Mouse (Mus musculus) kidney, postnatal 0 days (tissue): Measurements from ENCODE around the gene Cyp4f39. TPM values are rescaled to one million over a fixed set of nuclear protein-coding genes. Genes with fewer than 3 reads are reported as not detected.

Source experiments
- ATAC-seq: fragments of 200-750 bp; cut with Nextera tagmentation; replicated peaks from 2 replicates; pipeline ENCODE4 v1.8.0; 2017; ENCODE audit warnings: low read depth, moderate number of reproducible peaks, moderate TSS enrichment, moderate library complexity; ENCODE audit not compliant: low FRiP score
- DNase-seq: peaks from one replicate; pipeline ENCODE4 v3.0.0-alpha.2; 2016; ENCODE audit warnings: low spot score
- H3K27ac ChIP-seq: fragments of 300-500 bp; sonication (generic); 2 replicates; pipeline ENCODE4 v1.5.1; 2014; ENCODE audit warnings: mild to moderate bottlenecking
- H3K27me3 ChIP-seq: fragments of 300-500 bp; sonication (generic); 2 replicates; pipeline ENCODE4 v1.6.1; 2014; ENCODE audit warnings: low read length, mixed read lengths; ENCODE audit not compliant: insufficient read depth
- H3K36me3 ChIP-seq: fragments of 300-500 bp; sonication (generic); 2 replicates; pipeline ENCODE4 v1.6.1; 2014; ENCODE audit warnings: low read length, mixed read lengths; ENCODE audit not compliant: insufficient read depth
- H3K4me1 ChIP-seq: fragments of 300-500 bp; sonication (generic); replicated peaks from 2 replicates; pipeline ENCODE4 v1.6.1; 2014; ENCODE audit warnings: antibody characterized with exemption, low read length, mixed read lengths; ENCODE audit not compliant: insufficient read depth
- H3K4me2 ChIP-seq: fragments of 300-500 bp; sonication (generic); 2 replicates; pipeline ENCODE4 v1.6.1; 2014; ENCODE audit warnings: mild to moderate bottlenecking, low read length, moderate library complexity, mixed read lengths
- H3K4me3 ChIP-seq: fragments of 300-500 bp; sonication (generic); replicated peaks from 2 replicates; pipeline ENCODE4 v1.5.1; 2014; ENCODE audit warnings: low read depth, low read length
- H3K9ac ChIP-seq: fragments of 300-500 bp; sonication (generic); 2 replicates; pipeline ENCODE4 v1.6.1; 2014; ENCODE audit warnings: low read depth, low read length
- H3K9me3 ChIP-seq: fragments of 300-500 bp; sonication (generic); replicated peaks from 2 replicates; pipeline ENCODE4 v1.6.1; 2016; ENCODE audit warnings: low read length, inconsistent platforms, mixed read lengths
- CTCF ChIP-seq: IDR thresholded peaks from 2 replicates; pipeline ENCODE4 v1.5.1; 2016; ENCODE audit warnings: antibody characterized with exemption, low read depth, mild to moderate bottlenecking, moderate library complexity
- WGBS: fragments of 180-500 bp; shearing (Covaris S2); extraction: QIAGEN DNeasy Blood & Tissue Kit; methylation state at CpG from one replicate; pipeline ENCODE4 v1.1.7; 2014; 5-methylcytosine and 5-hydroxymethylcytosine counted together
- polyA plus RNA-seq: library from polyadenylated mRNA; unstranded; fragments of >200 nt; fragmentation: Nextera tagmentation; extraction: Ambion mirVana; gene quantifications from 2 replicates; pipeline ENCODE4 v1.2.1, GENCODE M21; 2015

The Cyp4f39 gene
- polyA plus RNA-seq, 1 experiment from 2014 or later: 0.54 TPM

GRCm38 (mm10) chr17:32501051-32501450, 48.5 kb downstream of the Cyp4f39 start:
- DNase-seq (peak; percentile 11), ATAC-seq (no peak)
- Histone ChIP-seq H3K27ac (no peak overlapping the region), H3K36me3 (no peaks in the 10 kb centered on the region), H3K4me3 (no peak overlapping the region), H3K9ac (no peak overlapping the region), H3K27me3 (no peaks in the 10 kb centered on the region), H3K9me3 (no peaks in the 10 kb centered on the region), H3K4me1 (no peaks in the 10 kb centered on the region), H3K4me2 (no peak overlapping the region)
- no peak for TF ChIP-seq CTCF
- 70% methylated on average over 3 of the region's 3 CpGs for WGBS

DNA sequence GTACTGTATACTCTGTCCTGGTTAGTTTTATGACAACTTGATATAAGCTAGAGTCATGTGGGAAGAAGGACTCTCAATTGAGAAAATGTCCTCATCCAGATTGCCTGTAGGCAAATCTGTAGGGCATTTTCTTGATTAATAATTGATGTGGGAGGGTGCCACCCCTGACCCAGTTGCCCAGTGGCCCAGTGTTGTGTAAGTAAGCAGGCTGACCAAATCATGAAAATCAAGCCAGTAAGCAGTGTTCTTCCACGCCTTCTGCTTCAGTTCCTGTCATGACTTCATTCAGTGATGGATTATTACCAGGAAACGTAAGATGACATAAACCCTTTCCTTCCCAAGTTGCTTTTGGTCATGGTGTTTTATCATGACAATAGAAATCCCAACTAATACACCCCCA, 50.6 kb downstream of the Cyp4f39 start:
- Histone ChIP-seq H3K9me3 (no peaks in the 10 kb centered on the region), H3K4me3 (no peak overlapping the region), H3K9ac (no peak overlapping the region), H3K4me2 (no peak overlapping the region), H3K27me3 (no peaks in the 10 kb centered on the region), H3K27ac (no peak overlapping the region), H3K36me3 (no peaks in the 10 kb centered on the region), H3K4me1 (peaks cover 8% of the 10 kb centered on the region; the same call in 1 of the 2 replicates)
- 54% methylated on average over 2 of the region's 2 CpGs for whole genome bisulfite sequencing
- DNase-seq (no peak), ATAC-seq (no peak)
- TF ChIP-seq CTCF: no peak

DNA sequence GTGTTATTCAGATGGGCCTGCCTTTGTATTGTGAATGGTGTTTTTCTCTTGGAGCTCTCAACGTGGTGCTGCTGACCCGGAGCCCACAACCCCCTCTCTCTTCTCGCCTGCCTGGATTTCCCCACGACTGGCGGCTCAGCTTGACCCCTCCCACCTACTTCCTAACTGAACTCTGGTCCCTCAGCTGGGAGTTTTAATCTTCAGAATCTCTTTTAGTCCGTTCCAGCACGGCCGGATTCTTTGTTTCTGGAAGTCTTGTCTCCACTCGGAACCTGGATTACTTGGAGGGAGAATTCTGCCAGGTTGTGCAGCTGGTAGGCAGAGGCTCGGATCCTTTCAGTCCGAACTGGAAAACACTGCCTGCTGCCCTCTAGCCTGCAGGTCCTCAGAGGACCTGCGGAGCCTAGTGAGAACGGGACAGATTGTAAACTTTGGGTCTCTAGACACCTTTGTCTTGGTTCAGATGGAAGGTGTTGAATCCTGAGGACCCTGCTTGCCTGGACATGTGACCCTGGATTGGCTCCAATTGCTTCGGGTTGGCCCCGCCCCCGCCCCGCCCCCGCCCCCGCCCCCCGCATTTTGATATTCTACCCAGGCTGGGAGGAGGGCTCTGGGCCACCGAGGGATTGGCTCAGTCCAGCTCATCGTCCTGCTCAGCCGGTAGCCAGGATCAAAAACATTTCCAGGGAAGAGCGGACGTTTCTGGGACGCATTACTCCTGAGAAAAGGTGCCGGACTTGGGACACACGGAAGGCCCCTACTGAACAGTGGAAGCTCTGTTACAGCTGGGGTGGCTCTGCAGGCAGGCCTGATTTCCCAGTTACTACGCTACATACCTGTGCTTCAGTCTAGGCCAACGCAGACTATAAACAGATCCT, 53.6 kb downstream of the Cyp4f39 start, which contains the start of gene Cyp4f17:
Gene Cyp4f17, plus strand, starts transcription at position 200 of the 878 bp plus-strand sequence.
- TF ChIP-seq CTCF: no peak
- Histone ChIP-seq H3K4me2 (peak within 1 kb of the TSS; percentile 77), H3K4me3 (peak within 1 kb of the TSS; percentile 42), H3K9ac (peak within 1 kb of the TSS; percentile 63), H3K36me3 (0 out of 2 replicates have a peak, but pooled peaks cover 5% of the 10 kb centered on the region), H3K27me3 (no peaks in the 10 kb centered on the region), H3K4me1 (peaks cover 8% of the 10 kb centered on the region; the same call in 1 of the 2 replicates), H3K27ac (peak within 1 kb of the TSS; percentile 80), H3K9me3 (no peaks in the 10 kb centered on the region)
- ATAC-seq (peak; percentile 90), DNase-seq (peak; percentile 78)
- WGBS: under 1% methylated on average over 30 of the region's 30 CpGs

DNA sequence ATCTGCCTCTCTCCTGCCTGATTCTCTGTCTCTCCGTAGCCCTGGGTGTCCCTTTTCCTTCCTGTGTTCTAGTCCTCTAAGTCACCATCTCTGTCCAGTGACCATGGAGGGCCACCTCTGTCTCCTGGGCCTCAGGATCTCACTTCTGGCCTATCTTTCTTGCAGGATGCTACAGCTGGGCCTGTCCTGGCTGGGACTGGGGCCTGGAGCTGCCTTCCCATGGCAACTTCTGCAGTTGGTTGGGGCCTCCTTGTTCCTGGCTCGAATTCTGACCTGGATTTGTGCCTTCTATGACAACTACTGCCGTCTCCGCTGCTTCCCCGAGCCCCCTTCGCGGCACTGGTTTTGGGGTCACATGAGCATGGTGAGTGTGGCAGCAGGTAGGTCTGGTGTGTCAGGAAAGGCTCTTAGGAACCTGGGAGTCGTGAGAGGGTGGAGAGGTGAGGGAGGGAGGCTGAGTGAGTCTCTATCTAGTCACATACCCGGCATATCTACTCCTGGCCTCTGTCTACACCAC, 54.3 kb downstream of the Cyp4f39 start:
- WGBS: 30% methylated on average over 9 of the region's 9 CpGs
- Histone ChIP-seq H3K4me2 (peak overlapping the region; percentile 77), H3K27ac (peak overlapping the region; percentile 67), H3K9me3 (no peaks in the 10 kb centered on the region), H3K27me3 (no peaks in the 10 kb centered on the region), H3K4me3 (peak overlapping the region; percentile 42), H3K4me1 (peaks cover 8% of the 10 kb centered on the region; the same call in 1 of the 2 replicates), H3K9ac (peak overlapping the region; percentile 63), H3K36me3 (0 out of 2 replicates have a peak, but pooled peaks cover 5% of the 10 kb centered on the region)
- ATAC-seq: peak; percentile 33
- no peak for DNase-seq
- no peak for TF ChIP-seq CTCF

DNA sequence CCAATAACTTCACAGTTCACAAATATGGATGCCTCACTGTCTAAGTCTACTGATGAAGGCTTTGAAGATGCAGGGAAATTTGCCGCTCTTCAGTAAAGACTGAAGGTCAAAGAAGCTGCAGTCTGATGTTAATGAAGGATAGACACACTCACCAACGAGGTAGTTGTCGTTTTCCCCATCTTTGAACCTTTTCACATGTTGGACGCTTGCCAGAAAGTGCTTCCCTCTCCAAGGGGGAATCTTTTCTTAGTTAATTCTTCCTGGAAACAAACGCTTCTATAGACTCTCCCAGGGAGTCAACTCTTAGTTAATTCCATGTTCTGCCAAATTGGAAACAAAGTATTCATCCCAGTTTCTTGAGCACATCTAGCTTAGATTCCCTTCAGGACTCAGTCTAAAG, 63.6 kb downstream of the Cyp4f39 start:
- ATAC-seq: no peak
- Histone ChIP-seq H3K27me3 (no peaks in the 10 kb centered on the region), H3K4me2 (no peak overlapping the region), H3K36me3 (0 out of 2 replicates have a peak, but pooled peaks cover 3% of the 10 kb centered on the region), H3K4me3 (no peak overlapping the region), H3K9me3 (no peaks in the 10 kb centered on the region), H3K27ac (no peak overlapping the region), H3K4me1 (no peaks in the 10 kb centered on the region), H3K9ac (no peak overlapping the region)
- TF ChIP-seq CTCF: no peak
- 78% methylated on average over 5 of the region's 5 CpGs for WGBS
- DNase-seq: no peak

DNA sequence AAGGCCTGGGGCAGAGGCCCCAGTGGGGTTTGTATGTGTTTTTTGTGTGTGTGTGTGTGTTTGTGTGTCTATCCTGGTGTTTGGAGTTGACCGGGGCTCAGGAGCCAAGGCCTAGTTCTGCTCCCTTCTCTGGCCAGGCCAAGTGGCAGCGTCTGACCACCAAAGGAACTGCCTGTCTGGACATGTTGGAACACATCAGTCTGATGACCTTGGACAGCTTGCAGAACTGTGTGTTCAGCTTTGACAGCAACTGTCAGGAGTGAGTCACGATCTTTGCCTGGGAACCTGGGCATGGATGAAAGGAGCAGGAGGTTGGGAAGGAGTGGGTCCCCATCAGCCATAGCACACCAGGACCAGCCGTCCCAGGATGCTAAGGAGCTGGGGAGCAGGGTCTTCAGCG, 69.5 kb downstream of the Cyp4f39 start:
- ATAC-seq (no peak), DNase-seq (no peak)
- WGBS: 92% methylated on average over 5 of the region's 5 CpGs
- H3K4me1 ChIP-seq: no peaks in the 10 kb centered on the region
- H3K9me3 ChIP-seq: no peaks in the 10 kb centered on the region
- H3K27ac ChIP-seq: no peak overlapping the region
- H3K27me3 ChIP-seq: no peaks in the 10 kb centered on the region
- H3K4me2 ChIP-seq: no peak overlapping the region
- no peak for TF ChIP-seq CTCF
- peaks cover 20% of the 10 kb centered on the region for H3K36me3 ChIP-seq
- H3K9ac ChIP-seq: no peak overlapping the region
- H3K4me3 ChIP-seq: no peak overlapping the region
